Mouse (Mus musculus) ES-Bruce4 (cell line): ENCODE results near the gene Sntb2. TPM values are rescaled to one million over a fixed set of nuclear protein-coding genes. Genes with fewer than 3 reads are reported as not detected.

ENCODE experiments used
- H3K27ac ChIP-seq: 2 replicates; pipeline ENCODE4 v1.5.1; 2012; ENCODE audit warnings: low read length, inconsistent platforms; ENCODE audit not compliant: insufficient read depth
- H3K27me3 ChIP-seq: 2 replicates; pipeline ENCODE4 v1.6.1; 2012; ENCODE audit warnings: mild to moderate bottlenecking, low read length, inconsistent platforms; ENCODE audit not compliant: control insufficient read depth, poor library complexity, insufficient read depth, severe bottlenecking
- H3K36me3 ChIP-seq: 2 replicates; pipeline ENCODE4 v1.6.1; 2012; ENCODE audit warnings: inconsistent platforms, mild to moderate bottlenecking, low read length, moderate library complexity; ENCODE audit not compliant: control insufficient read depth, poor library complexity, insufficient read depth, severe bottlenecking
- H3K4me1 ChIP-seq: one replicate; pipeline ENCODE4 v1.8.1; 2011; ENCODE audit warnings: low read length; ENCODE audit not compliant: control insufficient read depth, insufficient read depth
- H3K4me3 ChIP-seq: 2 replicates; pipeline ENCODE4 v1.5.1; 2011; ENCODE audit warnings: low read depth, mild to moderate bottlenecking, low read length
- H3K9ac ChIP-seq: 2 replicates; pipeline ENCODE4 v1.6.1; 2012; ENCODE audit warnings: low read depth, mild to moderate bottlenecking, inconsistent platforms; ENCODE audit not compliant: poor library complexity, severe bottlenecking
- H3K9me3 ChIP-seq: replicated peaks from 2 replicates; pipeline ENCODE4 v1.6.1; 2012; ENCODE audit warnings: mild to moderate bottlenecking, low read length, inconsistent platforms; ENCODE audit not compliant: control insufficient read depth, poor library complexity, insufficient read depth, severe bottlenecking
- CTCF ChIP-seq: IDR thresholded peaks from one replicate; pipeline ENCODE4 v1.8.1; 2011; ENCODE audit warnings: low read depth, low read length
- EP300 ChIP-seq: IDR thresholded peaks from 2 replicates; pipeline ENCODE4 v1.6.1; 2011; ENCODE audit warnings: low read depth, low read length; ENCODE audit not compliant: insufficient read depth
- POLR2A ChIP-seq: IDR thresholded peaks from one replicate; pipeline ENCODE4 v1.8.1; 2011; ENCODE audit warnings: low read length; ENCODE audit not compliant: insufficient read depth
- polyA plus RNA-seq: library from polyadenylated mRNA; stranded (reverse); fragments of >200 nt; gene quantifications from 2 replicates; pipeline ENCODE4 v1.2.4, GENCODE M21; 2011; ENCODE audit warnings: low read depth; ENCODE audit not compliant: missing spikeins, insufficient read depth, insufficient read length

Gene Sntb2
- polyA plus RNA-seq, 1 experiment: 26.5 TPM

GRCm38 (mm10) chr8:106893481-106894156 is 41.9 kb upstream of the Sntb2 start, which contains the start of gene Utp4:
Gene Utp4 (plus strand): TSS chr8:106893636.
- Histone ChIP-seq H3K9ac (peak within 1 kb of the TSS; percentile 100), H3K4me1 (no peaks in the 10 kb centered on the region), H3K27me3 (no peaks in the 10 kb centered on the region), H3K27ac (peak within 1 kb of the TSS; percentile 99), H3K9me3 (peaks cover 5% of the 10 kb centered on the region; the same call in 1 of the 2 replicates), H3K4me3 (peak within 1 kb of the TSS; percentile 87), H3K36me3 (peaks cover 50% of the 10 kb centered on the region)
- TF ChIP-seq POLR2A (no peak), EP300 (0 out of 2 replicates have a peak, but pooled peaks have one; percentile 10)

GRCm38 (mm10) chr8:106899473-106899872 is 36.1 kb upstream of the Sntb2 start:
- H3K36me3 ChIP-seq: peaks cover 99% of the 10 kb centered on the region

GRCm38 (mm10) chr8:106905727-106906480 is 29.6 kb upstream of the Sntb2 start:
- H3K36me3 ChIP-seq: peaks cover 80% of the 10 kb centered on the region
- H3K4me1 ChIP-seq: peaks cover 3% of the 10 kb centered on the region
- H3K27me3 ChIP-seq: no peaks in the 10 kb centered on the region
- H3K27ac ChIP-seq: no peak overlapping the region
- H3K9me3 ChIP-seq: no peaks in the 10 kb centered on the region
- no peak overlapping the region for H3K4me3 ChIP-seq
- TF ChIP-seq CTCF (peak; percentile 42), POLR2A (no peak)
- no peak overlapping the region for H3K9ac ChIP-seq

More at GRCm38 (mm10) chr8:106899473-106899872, 36.1 kb upstream of the Sntb2 start:
- no peaks in the 10 kb centered on the region for H3K27me3 ChIP-seq
- H3K9me3 ChIP-seq: peaks cover 5% of the 10 kb centered on the region; the same call in 1 of the 2 replicates
- H3K4me1 ChIP-seq: no peaks in the 10 kb centered on the region
- no peak overlapping the region for H3K4me3 ChIP-seq
- no peak overlapping the region for H3K27ac ChIP-seq
- no peak overlapping the region for H3K9ac ChIP-seq
- no peak for TF ChIP-seq EP300
- no peak for TF ChIP-seq CTCF
- TF ChIP-seq POLR2A: no peak

GRCm38 (mm10) chr8:106906635-106907034 is 28.9 kb upstream of the Sntb2 start:
- Histone ChIP-seq H3K36me3 (peaks cover 79% of the 10 kb centered on the region), H3K4me1 (peaks cover 3% of the 10 kb centered on the region), H3K9ac (no peak overlapping the region), H3K27me3 (no peaks in the 10 kb centered on the region), H3K9me3 (no peaks in the 10 kb centered on the region), H3K27ac (peak overlapping the region; percentile 79), H3K4me3 (no peak overlapping the region)
- no peak for TF ChIP-seq EP300
- TF ChIP-seq POLR2A: no peak
- no peak for TF ChIP-seq CTCF

- peak overlapping the region; percentile 79 for H3K27ac ChIP-seq
- no peaks in the 10 kb centered on the region for H3K9me3 ChIP-seq
- no peaks in the 10 kb centered on the region for H3K27me3 ChIP-seq
- no peak overlapping the region for H3K4me3 ChIP-seq
- TF ChIP-seq EP300 (no peak), CTCF (no peak), POLR2A (no peak)
- peaks cover 3% of the 10 kb centered on the region for H3K4me1 ChIP-seq
- no peak overlapping the region for H3K9ac ChIP-seq
- peaks cover 79% of the 10 kb centered on the region for H3K36me3 ChIP-seq
Measured at GRCm38 (mm10) chr8:106907450-106907849, 28.1 kb upstream of the Sntb2 start.

DNA sequence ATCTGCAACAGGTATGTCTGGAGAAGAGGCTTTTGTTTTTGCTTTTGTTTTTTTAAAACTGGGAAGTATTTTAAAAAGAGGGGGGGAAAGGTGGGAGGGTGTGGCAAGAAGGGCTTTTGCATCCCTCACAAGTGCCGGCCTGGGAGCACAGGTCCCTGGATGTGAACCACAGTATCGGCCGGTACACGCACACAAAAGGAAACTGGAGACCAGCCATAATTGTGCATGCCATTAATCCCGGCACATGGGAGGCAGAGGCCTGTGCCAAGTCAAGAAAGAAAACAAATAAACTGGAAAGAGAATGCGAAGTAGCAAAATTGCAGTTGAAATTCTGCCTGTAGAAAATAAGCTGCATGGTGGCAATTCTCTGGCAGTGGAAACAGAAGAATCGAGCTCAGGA is 27.3 kb upstream of the Sntb2 start:
- Histone ChIP-seq H3K4me3 (no peak overlapping the region), H3K9ac (no peak overlapping the region), H3K9me3 (no peaks in the 10 kb centered on the region), H3K27ac (no peak overlapping the region), H3K36me3 (peaks cover 77% of the 10 kb centered on the region), H3K27me3 (no peaks in the 10 kb centered on the region), H3K4me1 (peaks cover 3% of the 10 kb centered on the region)
- TF ChIP-seq EP300 (no peak), CTCF (no peak), POLR2A (no peak)
